Mouse (Mus musculus) CH12.LX (cell line): ENCODE data around the gene Aff3. TPM values are rescaled to one million over a fixed set of nuclear protein-coding genes. Genes with fewer than 3 reads are reported as not detected.

Experiments
- DNase-seq: peaks from one replicate; pipeline ENCODE4 v3.0.0-alpha.2; 2013; ENCODE audit errors: extremely low read depth
- H3K27ac ChIP-seq: 2 replicates; pipeline ENCODE4 v1.5.1; 2012; ENCODE audit warnings: low read depth, mild to moderate bottlenecking, control low read depth, moderate library complexity; ENCODE audit not compliant: insufficient read depth
- H3K27me3 ChIP-seq: replicated peaks from 2 replicates; pipeline ENCODE3; 2012; ENCODE audit warnings: inconsistent platforms
- H3K36me3 ChIP-seq, 2 experiments: replicated peaks in 1 of 2; 2 replicates each; pipeline versions ENCODE3 to v1.6.1; 2012; ENCODE audit warnings: inconsistent platforms in 1 of 2, low read length in 1 of 2, mild to moderate bottlenecking in 1 of 2, mixed read lengths in 1 of 2, moderate library complexity in 1 of 2; ENCODE audit not compliant: control insufficient read depth in 1 of 2, insufficient read depth in 1 of 2
- H3K4me1 ChIP-seq, 2 experiments: 2 replicates each; pipeline ENCODE4 v1.6.1; 2012; ENCODE audit warnings: inconsistent platforms in 1 of 2, moderate library complexity in 1 of 2; ENCODE audit not compliant: insufficient read depth in 2 of 2, control insufficient read depth in 1 of 2
- H3K4me2 ChIP-seq: 2 replicates; pipeline ENCODE4 v1.6.1; 2012; ENCODE audit warnings: low read depth, mild to moderate bottlenecking, control low read depth; ENCODE audit not compliant: poor library complexity, insufficient read depth, severe bottlenecking
- H3K4me3 ChIP-seq, 3 experiments: fragments of 150-350 bp in 1 of 3; sonication (generic) in 1 of 3; replicated peaks in 1 of 3; 2 replicates each; pipeline versions ENCODE3 to v1.5.1; 2011 to 2012; ENCODE audit warnings: low read depth in 2 of 3, low read length in 2 of 3, mild to moderate bottlenecking in 2 of 3, moderate library complexity in 2 of 3, control low read depth in 1 of 3, improper control_type of control experiment in 1 of 3, inconsistent platforms in 1 of 3, mixed read lengths in 1 of 3; ENCODE audit not compliant: poor library complexity in 1 of 3
- H3K79me2 ChIP-seq: replicated peaks from 2 replicates; pipeline ENCODE4 v1.6.1; 2012; ENCODE audit warnings: mild to moderate bottlenecking, moderate library complexity; ENCODE audit not compliant: control insufficient read depth, poor library complexity, insufficient read depth, severe bottlenecking; ENCODE audit errors: extremely low read depth
- H3K9ac ChIP-seq: 2 replicates; pipeline ENCODE4 v1.6.1; 2012; ENCODE audit warnings: low read depth, mild to moderate bottlenecking, control low read depth, moderate library complexity; ENCODE audit not compliant: insufficient read depth
- H3K9me3 ChIP-seq: replicated peaks from 2 replicates; pipeline ENCODE3; 2012; ENCODE audit warnings: low read length, inconsistent platforms, mixed read lengths
- CHD2 ChIP-seq: IDR thresholded peaks from 2 replicates; pipeline ENCODE4 v1.6.1; 2011; ENCODE audit warnings: low read length, improper control_type of control experiment
- IRF4 ChIP-seq: IDR thresholded peaks from 2 replicates; pipeline ENCODE4 v1.6.1; 2014; ENCODE audit warnings: low read depth, mild to moderate bottlenecking, inconsistent platforms, low read length, improper control_type of control experiment
- JUN ChIP-seq: IDR thresholded peaks from 2 replicates; pipeline ENCODE4 v1.6.1; 2011; ENCODE audit warnings: low read depth, mild to moderate bottlenecking, low read length, improper control_type of control experiment, moderate library complexity; ENCODE audit not compliant: insufficient read depth
- KAT2A ChIP-seq: IDR thresholded peaks from 2 replicates; pipeline ENCODE4 v1.6.1; 2012; ENCODE audit warnings: low read length, improper control_type of control experiment, inconsistent platforms; ENCODE audit not compliant: insufficient replicate concordance
- MAX ChIP-seq: IDR thresholded peaks from 2 replicates; pipeline ENCODE4 v1.6.1; 2011; ENCODE audit warnings: low read length, improper control_type of control experiment
- MAZ ChIP-seq: IDR thresholded peaks from 2 replicates; pipeline ENCODE4 v1.6.1; 2012; ENCODE audit warnings: low read depth, mild to moderate bottlenecking, inconsistent platforms, low read length, improper control_type of control experiment, moderate library complexity
- MEF2A ChIP-seq: IDR thresholded peaks from 2 replicates; pipeline ENCODE4 v1.6.1; 2014; ENCODE audit warnings: low read depth, mild to moderate bottlenecking, inconsistent platforms, low read length, improper control_type of control experiment, borderline replicate concordance
- MYC ChIP-seq: IDR thresholded peaks from 2 replicates; pipeline ENCODE4 v1.6.1; 2011; ENCODE audit warnings: low read depth, mild to moderate bottlenecking, improper control_type of control experiment, low read length
- NRF1 ChIP-seq: IDR thresholded peaks from 2 replicates; pipeline ENCODE4 v1.6.1; 2014; ENCODE audit warnings: low read depth, mild to moderate bottlenecking, inconsistent platforms, low read length, improper control_type of control experiment, moderate library complexity
- PAX5 ChIP-seq: IDR thresholded peaks from 2 replicates; pipeline ENCODE4 v1.6.1; 2012; ENCODE audit warnings: low read length, inconsistent platforms, mixed read lengths
- POLR2A ChIP-seq: IDR thresholded peaks from 2 replicates; pipeline ENCODE4 v1.6.1; 2011; ENCODE audit warnings: low read depth, mild to moderate bottlenecking, improper control_type of control experiment, low read length
- SIN3A ChIP-seq: IDR thresholded peaks from 2 replicates; pipeline ENCODE4 v1.6.1; 2012; ENCODE audit warnings: low read length, improper control_type of control experiment, inconsistent platforms
- SMC3 ChIP-seq: IDR thresholded peaks from 2 replicates; pipeline ENCODE4 v1.6.1; 2011; ENCODE audit warnings: low read depth, low read length, improper control_type of control experiment
- TCF12 ChIP-seq: IDR thresholded peaks from 2 replicates; pipeline ENCODE4 v1.6.1; 2014; ENCODE audit warnings: low read depth, mild to moderate bottlenecking, inconsistent platforms, low read length, improper control_type of control experiment
- USF2 ChIP-seq: conservative IDR thresholded peaks from 2 replicates; pipeline ENCODE4 v1.6.1; 2011; ENCODE audit warnings: low read depth, low read length, improper control_type of control experiment
- ZNF384 ChIP-seq: IDR thresholded peaks from 2 replicates; pipeline ENCODE4 v1.6.1; 2012; ENCODE audit warnings: low read depth, low read length, improper control_type of control experiment, inconsistent platforms
- dilution Hi-C: fragments of 300-500 bp; cut with MboI; formaldehyde crosslinking; loops from 2 replicates; pipeline ENCODE4 v1.14.3; 2020; ENCODE audit warnings: low sequenced_read_pairs; ENCODE audit not compliant: extremely low pct_unique_long_range_greater_than_20kb, extremely low pct_ligation_motif_present
- in situ Hi-C: fragments of 300-500 bp; cut with MboI; formaldehyde crosslinking; loops from 3 replicates; pipeline ENCODE4 v1.14.3; 2019; ENCODE audit warnings: low sequenced_read_pairs, low pct_ligation_motif_present, low pct_unique_long_range_greater_than_20kb, mixed read lengths
- polyA plus RNA-seq: library from polyadenylated mRNA; unstranded; fragments of >175 nt; gene quantifications from 2 replicates; pipeline ENCODE4 v1.2.1, GENCODE M21; 2012; ENCODE audit warnings: low read depth; ENCODE audit not compliant: insufficient read length
- total RNA-seq, 2 experiments: library from RNA; depleted of rRNA; stranded (reverse); fragments of 300-350 nt in 1 of 2; fragments of >200 nt in 1 of 2; gene quantifications; 2 replicates each; pipeline ENCODE4 v1.2.3; 2012 to 2014

Aff3 gene
- total and polyA plus RNA-seq, 3 experiments, result 5.1 to 29.9 (median 7.7) TPM

DNA sequence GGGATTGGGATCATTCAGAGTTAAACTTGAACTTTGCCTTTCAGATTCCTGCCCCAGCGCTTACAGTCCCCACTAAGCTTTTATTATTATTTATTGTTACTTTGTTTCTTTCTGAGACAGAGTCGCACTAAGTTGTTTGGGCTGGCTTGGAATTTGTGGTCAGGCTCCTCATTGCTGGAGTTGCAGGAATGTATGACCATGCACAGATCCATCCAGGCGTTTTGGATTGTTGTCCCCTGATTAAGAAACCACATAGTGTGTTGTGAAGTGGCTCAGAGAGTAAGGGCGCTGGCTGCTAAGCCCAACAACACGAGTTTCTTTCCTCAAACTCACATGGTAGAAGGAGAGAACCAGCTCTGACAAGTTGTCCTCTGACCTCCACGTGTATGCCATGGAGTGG lies 35.9 kb upstream of the Aff3 start:
- TF ChIP-seq PAX5, result no peak
- no peak for TF ChIP-seq NRF1
- TF ChIP-seq MEF2A, result no peak
- TF ChIP-seq IRF4, result no peak
- no peak for TF ChIP-seq CHD2
- TF ChIP-seq POLR2A, result no peak
- TF ChIP-seq MAX, result no peak
- TF ChIP-seq TCF12, result no peak
- TF ChIP-seq KAT2A, result no peak
- no peak for TF ChIP-seq SIN3A
- no peak for TF ChIP-seq JUN
- TF ChIP-seq SMC3, result no peak
- Histone ChIP-seq H3K4me3 (no peak overlapping the region), H3K4me2 (no peak overlapping the region), H3K27ac (no peak overlapping the region), H3K27me3 (peaks cover 3% of the 10 kb centered on the region), H3K79me2 (no peaks in the 10 kb centered on the region), H3K9ac (no peak overlapping the region), H3K36me3 (no peaks in the 10 kb centered on the region), H3K9me3 (no peaks in the 10 kb centered on the region), H3K4me1 (peaks cover 0 to 6% of the 10 kb centered on the region in 2 experiments; a peak in 2 of 4 replicates)
- dilution Hi-C loops (no loop called here), in situ Hi-C loops (no loop called here)
- DNase-seq, result no peak

- no peak for TF ChIP-seq MYC
- TF ChIP-seq ZNF384, result no peak
- TF ChIP-seq MAZ, result no peak
- TF ChIP-seq USF2, result no peak
- TF ChIP-seq, all 38 proteins: peak for 0
- H3K9me3 ChIP-seq, result no peaks in the 10 kb centered on the region
- no peak overlapping the region for H3K4me3 ChIP-seq
- H3K27me3 ChIP-seq, result peaks cover 3% of the 10 kb centered on the region
- no peak overlapping the region for H3K9ac ChIP-seq
- H3K4me1 ChIP-seq, result peaks cover 3 to 14% of the 10 kb centered on the region in 2 experiments; a peak in 3 of 4 replicates
- no peaks in the 10 kb centered on the region for H3K36me3 ChIP-seq
- in situ Hi-C loops (no loop called here), dilution Hi-C loops (no loop called here)
- DNase-seq, result no peak
- H3K79me2 ChIP-seq, result no peaks in the 10 kb centered on the region
- no peak overlapping the region for H3K27ac ChIP-seq
- no peak overlapping the region for H3K4me2 ChIP-seq
Observed at GRCm38 (mm10) chr1:38699244-38699643, 34.5 kb upstream of the Aff3 start.
